Mouse (Mus musculus) activated CD4-positive, CD25-positive, alpha-beta regulatory T cell (primary cell): Measurements from ENCODE around the gene Oosp2. TPM values are rescaled to one million over a fixed set of nuclear protein-coding genes. Genes with fewer than 3 reads are reported as not detected.

Experiments
- polyA plus RNA-seq, 2 experiments: library from polyadenylated mRNA; unstranded; fragments of 100-300 nt; shearing (Covaris generic); gene quantifications; one replicate each; pipeline ENCODE4 v1.2.1; 2017

Oosp2 gene
- polyA plus RNA-seq, result not detected

DNA sequence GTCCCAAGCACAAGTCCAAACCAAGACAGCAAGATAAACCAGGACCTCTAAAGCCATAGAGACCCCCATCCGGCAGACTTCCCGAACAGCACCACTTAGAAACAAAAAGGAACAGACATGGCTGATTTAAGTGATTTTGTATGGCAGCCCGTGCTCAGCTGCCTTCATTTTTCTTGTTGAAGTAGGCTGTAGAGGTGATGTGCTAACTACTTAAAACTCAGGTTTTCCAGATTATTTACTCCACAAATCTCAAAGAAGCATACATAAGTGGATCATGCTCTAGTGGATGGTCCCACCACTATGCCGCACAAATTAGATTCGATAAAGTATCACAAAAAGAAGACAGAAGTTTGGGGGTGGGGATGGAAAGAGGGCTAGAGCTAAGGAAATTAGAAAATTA lies at the start of gene Oosp2:
TSS of gene Oosp2 (minus strand) at position 101 of the 400 bp plus-strand sequence.

DNA sequence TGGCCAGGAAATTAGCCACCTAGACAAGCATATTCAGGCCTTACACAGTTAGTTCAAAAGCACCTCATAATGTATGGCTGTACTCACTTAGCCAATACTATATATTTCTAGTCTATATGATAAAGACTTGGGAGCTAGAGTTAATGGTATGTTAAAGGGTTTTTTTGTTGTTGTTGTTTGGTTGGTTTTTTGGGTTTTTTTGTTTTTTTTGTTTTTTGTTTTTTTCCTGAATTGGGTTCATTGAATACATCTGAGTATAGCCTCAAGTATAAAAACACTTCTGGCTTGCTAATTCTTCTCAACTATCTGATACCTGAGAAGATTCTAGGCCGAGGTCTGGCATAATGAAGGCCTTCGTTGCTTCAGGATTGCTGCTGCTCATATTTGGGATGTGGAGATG lies 36.4 kb upstream of the Oosp2 start, which contains the start of gene Oosp3:
TSS of gene Oosp3 (plus strand) at position 301 of the 400 bp plus-strand sequence.

GRCm38 (mm10) chr19:11690839-11691238 lies 30.5 kb upstream of the Oosp2 start, which contains the start of gene Oosp1:
Oosp1 (minus strand) TSS chr19:11691150.

GRCm38 (mm10) chr19:11640732-11641131 lies 19.6 kb downstream of the Oosp2 start, which contains the start of gene Ms4a3:
Ms4a3 (minus strand) TSS chr19:11640851.

GRCm38 (mm10) chr19:11623551-11623950 lies 36.8 kb downstream of the Oosp2 start, which contains the start of gene Ms4a2:
Ms4a2 (minus strand) TSS chr19:11623719.

DNA sequence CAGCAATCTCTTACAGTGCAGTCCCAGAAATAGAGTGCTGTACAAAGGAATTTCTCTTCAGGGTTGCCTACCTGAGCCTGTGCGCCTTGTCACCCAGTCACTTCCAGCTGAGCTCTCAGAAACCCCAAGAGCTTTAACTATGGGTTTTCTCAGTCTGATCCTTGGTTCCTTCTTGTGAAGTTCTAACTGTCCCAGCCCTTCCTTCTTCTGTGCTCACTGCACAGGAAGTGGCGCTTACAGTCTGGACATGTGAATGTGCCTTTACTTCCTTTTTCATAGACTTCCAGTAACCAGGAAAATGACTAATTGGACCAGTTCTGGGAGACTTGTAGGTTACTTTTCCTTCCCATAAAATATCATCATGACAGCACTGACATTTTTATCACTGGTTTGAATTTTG lies 55.8 kb downstream of the Oosp2 start, which contains the start of gene Ms4a6d:
TSS of gene Ms4a6d (minus strand) at position 247 of the 400 bp plus-strand sequence.

Other genes with a start within 250 kb of the Oosp2 start
- gene Ms4a4b, start 217.0 kb downstream of the Oosp2 start, polyA plus RNA-seq, result 1,000 to 10,000 TPM; 3,085 to 3,790 TPM
- gene Ms4a6c, start 191.2 kb downstream of the Oosp2 start, polyA plus RNA-seq, result 1 to 10 TPM; 9.0 to 9.1 TPM
- gene Gm8369, start 174.6 kb downstream of the Oosp2 start, polyA plus RNA-seq, result 100 to 1,000 TPM; 283 to 529 TPM
- 100 to 1,000 TPM; 907 to 938 TPM for gene Ms4a6b, start 144.0 kb downstream of the Oosp2 start, polyA plus RNA-seq
- gene Ms4a4d, start 123.8 kb downstream of the Oosp2 start, polyA plus RNA-seq, result 1 to 10 TPM; 1.5 to 2.8 TPM
- 10 to 100 TPM in 1 of 2 experiments, 1 to 10 TPM in 1; 9.3 to 10.1 TPM for gene Ms4a6d, start 55.7 kb downstream of the Oosp2 start, polyA plus RNA-seq
- gene Ms4a2, start 36.8 kb downstream of the Oosp2 start, polyA plus RNA-seq, result under 1 TPM in 1 of 2 experiments, not detected in 1; 0.47 TPM
- not detected for gene Ms4a3, start 19.7 kb downstream of the Oosp2 start, polyA plus RNA-seq
- gene Oosp1, start 30.6 kb upstream of the Oosp2 start, polyA plus RNA-seq, result under 1 TPM in 1 of 2 experiments, not detected in 1; 0.26 TPM
- gene Oosp3, start 36.5 kb upstream of the Oosp2 start, polyA plus RNA-seq, result under 1 TPM in 1 of 2 experiments, not detected in 1; 0.44 TPM
- not detected for gene Gif, start 87.0 kb upstream of the Oosp2 start, polyA plus RNA-seq
- gene Mrpl16, start 109.8 kb upstream of the Oosp2 start, polyA plus RNA-seq, result 10 to 100 TPM; 45.1 to 47.2 TPM
- gene Stx3, start 158.8 kb upstream of the Oosp2 start, polyA plus RNA-seq, result 1 to 10 TPM; 2.4 to 2.6 TPM
- gene Olfr1417, start 178.7 kb upstream of the Oosp2 start, polyA plus RNA-seq, result under 1 TPM in 1 of 2 experiments, not detected in 1; 0.58 TPM
- gene Olfr1418, start 200.5 kb upstream of the Oosp2 start, polyA plus RNA-seq, result not detected
- gene Olfr1419, start 214.5 kb upstream of the Oosp2 start, polyA plus RNA-seq, result not detected
- gene Olfr1420, start 226.0 kb upstream of the Oosp2 start, polyA plus RNA-seq, result not detected